Mouse (Mus musculus) midbrain, embryonic 13.5 days (tissue): ENCODE results near the gene BC035947. TPM values are rescaled to one million over a fixed set of nuclear protein-coding genes. Genes with fewer than 3 reads are reported as not detected.
"Not testable (repeated sequence)": the region's sequence is repeated elsewhere in the genome, so short reads cannot be mapped to it uniquely, and the experiment has no call there.

Experiments used
- ATAC-seq: fragments of 200-750 bp; cut with Nextera tagmentation; 2 replicates; pipeline ENCODE4 v1.8.0; 2017; ENCODE audit warnings: mild to moderate bottlenecking, moderate TSS enrichment, moderate library complexity
- H3K27ac ChIP-seq: fragments of 300-500 bp; sonication (generic); 2 replicates; pipeline ENCODE4 v1.5.1; 2015; ENCODE audit warnings: inconsistent platforms, mild to moderate bottlenecking, moderate library complexity
- H3K27me3 ChIP-seq: fragments of 300-500 bp; sonication (generic); 2 replicates; pipeline ENCODE4 v1.6.1; 2015; ENCODE audit warnings: mild to moderate bottlenecking, inconsistent platforms
- H3K36me3 ChIP-seq: fragments of 300-500 bp; sonication (generic); 2 replicates; pipeline ENCODE4 v1.6.1; 2015; ENCODE audit warnings: mild to moderate bottlenecking, inconsistent platforms
- H3K4me1 ChIP-seq: fragments of 300-500 bp; sonication (generic); replicated peaks from 2 replicates; pipeline ENCODE4 v1.6.1; 2015; ENCODE audit warnings: inconsistent platforms
- H3K4me2 ChIP-seq: fragments of 300-500 bp; sonication (generic); replicated peaks from 2 replicates; pipeline ENCODE4 v1.6.1; 2015; ENCODE audit warnings: moderate library complexity, mild to moderate bottlenecking, inconsistent platforms
- H3K4me3 ChIP-seq: fragments of 300-500 bp; sonication (generic); replicated peaks from 2 replicates; pipeline ENCODE4 v1.5.1; 2015; ENCODE audit warnings: mild to moderate bottlenecking, inconsistent platforms
- H3K9ac ChIP-seq: fragments of 300-500 bp; sonication (generic); replicated peaks from 2 replicates; pipeline ENCODE4 v1.6.1; 2015; ENCODE audit warnings: mild to moderate bottlenecking, inconsistent platforms
- H3K9me3 ChIP-seq: fragments of 300-500 bp; sonication (generic); 2 replicates; pipeline ENCODE4 v1.6.1; 2016; ENCODE audit warnings: mild to moderate bottlenecking, inconsistent platforms
- WGBS: fragments of 180-500 bp; shearing (Covaris S2); methylation state at CpG from one replicate; pipeline ENCODE4 v1.1.7; 2015; 5-methylcytosine and 5-hydroxymethylcytosine counted together
- polyA plus RNA-seq: library from polyadenylated mRNA; unstranded; fragments of >200 nt; fragmentation: Nextera tagmentation; extraction: Ambion mirVana; gene quantifications from 2 replicates; pipeline ENCODE4 v1.2.1, GENCODE M21; 2015

The BC035947 gene
- polyA plus RNA-seq: 0.66 and 0.75 TPM in 2 replicates

GRCm38 (mm10) chr1:78511621-78512160, at the start of gene BC035947:
BC035947 (minus strand) TSS chr1:78512158.
- H3K27ac ChIP-seq: no peak within 1 kb of the TSS
- H3K4me2 ChIP-seq: peak within 1 kb of the TSS; percentile 62
- no peaks in the 10 kb centered on the region for H3K36me3 ChIP-seq
- H3K27me3 ChIP-seq: 0 out of 2 replicates have a peak, but pooled peaks cover 6% of the 10 kb centered on the region
- H3K4me3 ChIP-seq: peak within 1 kb of the TSS; percentile 37
- peaks cover 5% of the 10 kb centered on the region; the same call in 1 of the 2 replicates for H3K4me1 ChIP-seq
- no peaks in the 10 kb centered on the region for H3K9me3 ChIP-seq
- 2% methylated on average over 25 of the region's 25 CpGs for WGBS
- ATAC-seq: peak; percentile 82
- peak within 1 kb of the TSS; percentile 61 for H3K9ac ChIP-seq

DNA sequence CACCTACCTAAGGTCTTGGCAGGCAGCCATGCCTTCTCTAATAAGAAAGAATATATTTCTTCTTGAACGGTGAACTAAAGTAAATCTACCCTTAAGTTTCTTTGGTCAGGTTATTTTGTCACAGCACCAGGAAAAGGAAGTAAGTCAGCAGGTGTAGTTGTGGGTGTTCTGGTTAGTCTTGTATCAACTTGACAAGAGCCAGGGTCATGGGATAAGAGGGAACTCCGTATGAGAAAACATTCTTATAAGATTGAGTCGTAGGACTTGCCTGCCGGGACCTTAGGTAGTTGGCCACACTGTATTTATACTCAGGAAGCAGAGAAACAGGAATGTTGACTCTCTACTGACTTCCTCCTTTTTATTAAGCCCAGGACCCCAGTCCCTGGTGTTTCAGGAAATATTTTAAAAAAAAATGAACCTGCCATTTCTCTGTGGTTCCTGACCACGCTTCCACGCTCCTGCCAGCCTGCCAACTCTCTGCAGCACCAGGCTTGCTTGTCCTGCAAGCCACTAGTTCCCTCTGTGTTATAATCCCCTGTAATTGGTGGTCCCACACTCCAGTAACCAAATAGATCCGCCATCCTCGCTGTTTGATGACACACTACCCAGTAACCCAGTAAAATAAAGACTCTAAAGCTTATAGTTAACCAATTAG, 42.2 kb upstream of the BC035947 start:
- no peak for ATAC-seq
- no peak overlapping the region for H3K9ac ChIP-seq
- no peak overlapping the region for H3K27ac ChIP-seq
- H3K27me3 ChIP-seq: no peaks in the 10 kb centered on the region
- no peak overlapping the region for H3K4me3 ChIP-seq
- no peak overlapping the region for H3K4me2 ChIP-seq
- H3K9me3 ChIP-seq: no peaks in the 10 kb centered on the region
- no peaks in the 10 kb centered on the region for H3K4me1 ChIP-seq
- WGBS: 86% methylated on average over 8 of the region's 8 CpGs
- H3K36me3 ChIP-seq: no peaks in the 10 kb centered on the region

- Histone ChIP-seq H3K36me3 (no peaks in the 10 kb centered on the region), H3K4me2 (no peak overlapping the region), H3K4me3 (no peak overlapping the region), H3K4me1 (no peaks in the 10 kb centered on the region), H3K9ac (no peak overlapping the region), H3K27ac (no peak overlapping the region), H3K27me3 (no peaks in the 10 kb centered on the region), H3K9me3 (no peaks in the 10 kb centered on the region)
- ATAC-seq: no peak
- WGBS: 49% methylated on average over 6 of the region's 6 CpGs
Observed at GRCm38 (mm10) chr1:78548961-78549360, 37.0 kb upstream of the BC035947 start.

GRCm38 (mm10) chr1:78546258-78546657, 34.3 kb upstream of the BC035947 start:
- no peak for ATAC-seq
- 91% methylated on average over 9 of the region's 9 CpGs for WGBS
- H3K9me3 ChIP-seq: no peaks in the 10 kb centered on the region

GRCm38 (mm10) chr1:78543631-78544030, 31.7 kb upstream of the BC035947 start:
- H3K27ac ChIP-seq, H3K9ac ChIP-seq, H3K4me3 ChIP-seq, H3K4me2 ChIP-seq, ATAC-seq, H3K4me1 ChIP-seq, H3K9me3 ChIP-seq, H3K36me3 ChIP-seq, H3K27me3 ChIP-seq: not testable (repeated sequence)
- 75% methylated on average over 1 of the region's 1 CpGs for WGBS

More at GRCm38 (mm10) chr1:78546258-78546657, 34.3 kb upstream of the BC035947 start:
- Histone ChIP-seq H3K27me3 (no peaks in the 10 kb centered on the region), H3K9ac (no peak overlapping the region), H3K4me3 (no peak overlapping the region), H3K4me2 (no peak overlapping the region), H3K4me1 (no peaks in the 10 kb centered on the region), H3K27ac (no peak overlapping the region), H3K36me3 (no peaks in the 10 kb centered on the region)

GRCm38 (mm10) chr1:78539166-78539565, 27.2 kb upstream of the BC035947 start:
- Histone ChIP-seq H3K4me1 (peaks cover 8% of the 10 kb centered on the region; the same call in 1 of the 2 replicates), H3K9ac (no peak overlapping the region), H3K27ac (no peak overlapping the region), H3K9me3 (no peaks in the 10 kb centered on the region), H3K36me3 (no peaks in the 10 kb centered on the region), H3K27me3 (no peaks in the 10 kb centered on the region), H3K4me3 (no peak overlapping the region), H3K4me2 (no peak overlapping the region)
- 79% methylated on average over 6 of the region's 6 CpGs for WGBS
- no peak for ATAC-seq

GRCm38 (mm10) chr1:78538396-78538795, 26.4 kb upstream of the BC035947 start:
- Histone ChIP-seq H3K4me2 (no peak overlapping the region), H3K9ac (no peak overlapping the region; the same call in 1 of the 2 replicates), H3K36me3 (no peaks in the 10 kb centered on the region), H3K27me3 (no peaks in the 10 kb centered on the region), H3K9me3 (no peaks in the 10 kb centered on the region), H3K4me1 (peaks cover 8% of the 10 kb centered on the region; the same call in 1 of the 2 replicates), H3K27ac (no peak overlapping the region), H3K4me3 (no peak overlapping the region)
- no peak for ATAC-seq
- 52% methylated on average over 5 of the region's 5 CpGs for WGBS

DNA sequence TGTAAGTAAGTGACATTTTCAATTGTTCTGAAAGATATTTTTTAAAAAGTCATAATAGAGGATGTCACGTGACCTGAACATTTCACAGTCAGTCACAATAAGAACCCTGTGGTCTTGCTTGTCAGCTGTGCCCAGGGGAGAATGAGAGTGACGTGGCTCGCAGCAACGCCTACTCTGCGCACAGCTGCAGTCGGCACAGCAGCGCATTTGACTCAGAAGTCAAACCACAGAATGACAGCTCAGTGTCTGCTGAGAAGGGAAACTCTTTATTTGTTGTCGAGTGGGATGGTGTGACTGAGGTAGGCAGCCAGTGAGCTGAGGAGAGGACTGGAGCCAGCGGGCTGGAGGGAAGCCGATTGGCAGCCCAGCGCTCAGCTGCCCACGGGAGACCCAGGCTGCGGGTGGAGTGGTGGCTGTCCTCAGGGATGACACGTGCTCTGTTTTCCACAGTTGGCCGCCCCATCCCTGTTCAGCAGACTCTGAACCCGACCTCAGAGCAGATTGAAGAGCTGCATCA, 25.6 kb upstream of the BC035947 start:
- H3K27ac ChIP-seq: peak overlapping the region; percentile 45
- no peaks in the 10 kb centered on the region for H3K9me3 ChIP-seq
- peaks cover 8% of the 10 kb centered on the region; the same call in 1 of the 2 replicates for H3K4me1 ChIP-seq
- WGBS: 21% methylated on average over 16 of the region's 16 CpGs
- no peaks in the 10 kb centered on the region for H3K36me3 ChIP-seq
- peak; percentile 92 for ATAC-seq
- peak overlapping the region; percentile 33 for H3K4me3 ChIP-seq
- H3K4me2 ChIP-seq: peak overlapping the region; percentile 60
- peak overlapping the region; percentile 40; the same call in 1 of the 2 replicates for H3K9ac ChIP-seq
- H3K27me3 ChIP-seq: no peaks in the 10 kb centered on the region

DNA sequence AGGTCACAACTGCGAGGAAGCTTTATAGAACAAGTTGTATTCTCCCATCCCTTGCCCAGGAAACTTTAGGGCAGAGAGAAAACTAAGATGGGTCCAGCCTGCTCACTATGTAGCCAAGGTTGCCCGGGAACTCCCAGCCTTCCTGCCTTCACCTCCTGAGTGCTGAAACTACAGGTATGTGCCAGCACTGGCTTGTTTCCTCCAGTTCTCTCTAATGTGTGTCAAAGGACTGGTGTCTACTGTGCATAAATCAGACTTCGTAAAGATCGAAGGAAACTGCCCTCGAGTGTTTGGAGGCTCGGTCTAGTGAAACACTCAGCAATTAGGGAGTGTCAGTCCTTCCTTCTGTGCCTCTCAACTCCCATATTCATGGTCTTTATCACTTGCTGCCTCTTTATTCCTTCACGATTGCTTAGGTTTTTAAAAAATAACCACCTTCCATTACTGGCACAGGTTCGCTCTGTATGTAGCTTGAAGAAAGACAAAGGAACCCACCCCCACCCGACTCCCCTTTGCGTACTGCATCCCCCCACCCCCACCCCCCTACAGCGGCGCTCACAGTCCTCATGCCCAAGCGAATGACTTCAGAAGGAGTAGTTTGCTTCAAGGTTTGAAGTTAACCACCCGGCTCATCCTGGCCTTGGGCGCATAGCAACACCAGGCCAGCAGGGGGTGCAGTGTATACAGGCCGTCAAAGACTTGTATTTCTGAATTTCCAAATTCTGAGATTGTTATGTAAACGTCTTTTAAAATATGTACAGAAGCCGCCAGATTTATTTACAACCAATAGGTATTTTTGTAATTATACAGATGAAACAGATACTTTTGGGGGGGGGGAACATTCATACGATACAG, 24.6 kb upstream of the BC035947 start:
- Histone ChIP-seq H3K9me3 (no peaks in the 10 kb centered on the region), H3K36me3 (no peaks in the 10 kb centered on the region), H3K27me3 (no peaks in the 10 kb centered on the region), H3K27ac (no peak overlapping the region), H3K4me2 (peak overlapping the region; percentile 60), H3K9ac (no peak overlapping the region), H3K4me3 (no peak overlapping the region), H3K4me1 (peaks cover 8% of the 10 kb centered on the region; the same call in 1 of the 2 replicates)
- WGBS: 40% methylated on average over 19 of the region's 19 CpGs
- peak; percentile 49; the same call in 1 of the 2 replicates for ATAC-seq

DNA sequence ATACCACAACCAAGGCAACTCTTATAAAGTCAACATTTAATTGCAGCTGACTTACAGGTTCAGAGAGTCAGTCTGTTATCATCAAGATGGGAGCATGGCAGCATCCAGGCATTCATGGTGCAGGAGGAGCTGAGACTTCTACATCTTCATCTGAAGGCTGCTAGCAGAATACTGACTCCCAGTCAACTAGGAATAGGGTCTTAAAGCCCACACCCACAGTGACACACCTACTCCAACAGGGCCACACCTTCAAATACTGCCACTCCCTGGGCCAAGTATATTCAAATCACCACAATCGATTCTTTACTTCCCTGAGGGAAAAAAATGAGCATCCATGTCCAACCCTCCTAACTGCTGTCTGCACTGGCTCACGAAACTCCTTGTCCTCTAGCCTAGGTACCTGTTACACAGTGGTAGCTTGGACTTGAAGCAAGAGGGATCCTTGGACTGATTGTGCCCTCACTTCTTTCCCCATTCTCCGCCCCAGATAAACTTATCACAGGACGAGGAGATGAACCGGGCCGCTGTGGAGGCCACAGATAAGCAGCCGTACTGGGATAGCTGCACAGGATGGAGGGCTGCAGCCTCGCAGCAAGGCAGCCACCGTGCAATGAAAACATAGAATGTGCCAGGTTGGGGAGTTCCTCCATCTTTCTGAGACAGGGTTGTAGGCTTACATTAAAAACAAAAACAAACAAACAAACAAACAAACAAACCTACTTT, 22.6 kb upstream of the BC035947 start:
- H3K27ac ChIP-seq: no peak overlapping the region
- H3K27me3 ChIP-seq: no peaks in the 10 kb centered on the region
- H3K36me3 ChIP-seq: no peaks in the 10 kb centered on the region
- peaks cover 8% of the 10 kb centered on the region; the same call in 1 of the 2 replicates for H3K4me1 ChIP-seq
- 93% methylated on average over 9 of the region's 9 CpGs for WGBS
- no peak overlapping the region for H3K4me2 ChIP-seq
- H3K9me3 ChIP-seq: no peaks in the 10 kb centered on the region
- no peak for ATAC-seq
- H3K4me3 ChIP-seq: no peak overlapping the region
- no peak overlapping the region for H3K9ac ChIP-seq

GRCm38 (mm10) chr1:78532184-78532800, 20.3 kb upstream of the BC035947 start:
- no peak for ATAC-seq
- H3K9me3 ChIP-seq: no peaks in the 10 kb centered on the region
- 81% methylated on average over 15 of the region's 15 CpGs for WGBS
- no peaks in the 10 kb centered on the region for H3K4me1 ChIP-seq
- H3K4me3 ChIP-seq: no peak overlapping the region
- H3K36me3 ChIP-seq: no peaks in the 10 kb centered on the region
- no peak overlapping the region for H3K4me2 ChIP-seq
- H3K27ac ChIP-seq: no peak overlapping the region
- no peak overlapping the region for H3K9ac ChIP-seq
- H3K27me3 ChIP-seq: no peaks in the 10 kb centered on the region
